Mouse (Mus musculus): ENCODE measurements around the gene Gabbr2.

Gabbr2 gene

GRCm38 (mm10) chr4:46752306-46752705 is 239.4 kb downstream of the Gabbr2 start:
- DNase-seq, result peak; percentile 50

- DNase-seq, result no peak
Observed at GRCm38 (mm10) chr4:46749015-46749414, 242.7 kb downstream of the Gabbr2 start.

- no peak for DNase-seq
Observed at GRCm38 (mm10) chr4:46747007-46747746, 244.5 kb downstream of the Gabbr2 start.

- no peak for DNase-seq
Observed at GRCm38 (mm10) chr4:46745536-46745935, 246.1 kb downstream of the Gabbr2 start.

GRCm38 (mm10) chr4:46744583-46745155 is 247.0 kb downstream of the Gabbr2 start:
- DNase-seq, result no peak

GRCm38 (mm10) chr4:46742601-46743000 is 249.1 kb downstream of the Gabbr2 start:
- DNase-seq, result no peak

GRCm38 (mm10) chr4:46736910-46737511 is 254.7 kb downstream of the Gabbr2 start:
- DNase-seq, result peak; percentile 16

- DNase-seq, result no peak
Observed at GRCm38 (mm10) chr4:46734906-46735305, 256.8 kb downstream of the Gabbr2 start.

GRCm38 (mm10) chr4:46731590-46731989 is 260.1 kb downstream of the Gabbr2 start:
- DNase-seq, result no peak

GRCm38 (mm10) chr4:46729306-46730042 is 262.2 kb downstream of the Gabbr2 start:
- DNase-seq, result no peak

GRCm38 (mm10) chr4:46728231-46728630 is 263.4 kb downstream of the Gabbr2 start:
- no peak for DNase-seq

- DNase-seq, result no peak
Observed at GRCm38 (mm10) chr4:46727153-46727552, 264.5 kb downstream of the Gabbr2 start.

GRCm38 (mm10) chr4:46720821-46721557 is 270.7 kb downstream of the Gabbr2 start:
- no peak for DNase-seq

- DNase-seq, result no peak
Observed at GRCm38 (mm10) chr4:46720070-46720469, 271.6 kb downstream of the Gabbr2 start.

GRCm38 (mm10) chr4:46718624-46719023 is 273.0 kb downstream of the Gabbr2 start:
- DNase-seq, result no peak

GRCm38 (mm10) chr4:46717156-46717555 is 274.5 kb downstream of the Gabbr2 start:
- DNase-seq, result no peak

GRCm38 (mm10) chr4:46716361-46716760 is 275.3 kb downstream of the Gabbr2 start:
- no peak for DNase-seq

- no peak for DNase-seq
Observed at GRCm38 (mm10) chr4:46710523-46710922, 281.1 kb downstream of the Gabbr2 start.

- no peak for DNase-seq
Observed at GRCm38 (mm10) chr4:46710018-46710417, 281.7 kb downstream of the Gabbr2 start.

GRCm38 (mm10) chr4:46709492-46709891 is 282.2 kb downstream of the Gabbr2 start:
- no peak for DNase-seq

GRCm38 (mm10) chr4:46705739-46706138 is 285.9 kb downstream of the Gabbr2 start:
- no peak for DNase-seq

GRCm38 (mm10) chr4:46703146-46703545 is 288.5 kb downstream of the Gabbr2 start:
- DNase-seq, result no peak

- no peak for DNase-seq
Observed at GRCm38 (mm10) chr4:46700223-46700651, 291.4 kb downstream of the Gabbr2 start.
